Mouse (Mus musculus) forebrain, embryonic 10.5 days (tissue): Measurements from ENCODE around the gene Mpv17l2. TPM values are rescaled to one million over a fixed set of nuclear protein-coding genes. Genes with fewer than 3 reads are reported as not detected.
A peak's percentile ranks its signal among the peaks of the same experiment; 100 is the strongest.

Experiments
- DNase-seq: peaks from one replicate; pipeline ENCODE4 v3.0.0-alpha.2; 2017; ENCODE audit warnings: low spot score; ENCODE audit errors: extremely low spot score
- H3K27ac ChIP-seq: fragments of 300-500 bp; sonication (generic); 2 replicates; pipeline ENCODE4 v1.5.1; 2016; ENCODE audit warnings: mild to moderate bottlenecking
- H3K27me3 ChIP-seq: fragments of 300-500 bp; sonication (generic); 2 replicates; pipeline ENCODE4 v1.6.1; 2016; ENCODE audit warnings: mild to moderate bottlenecking; ENCODE audit not compliant: poor library complexity, severe bottlenecking
- H3K36me3 ChIP-seq: fragments of 300-500 bp; sonication (generic); replicated peaks from 2 replicates; pipeline ENCODE4 v1.6.1; 2016; ENCODE audit warnings: mild to moderate bottlenecking, moderate library complexity
- H3K4me1 ChIP-seq: fragments of 300-500 bp; sonication (generic); 2 replicates; pipeline ENCODE4 v1.6.1; 2016
- H3K4me3 ChIP-seq: fragments of 300-500 bp; sonication (generic); 2 replicates; pipeline ENCODE4 v1.5.1; 2016; ENCODE audit warnings: mild to moderate bottlenecking, moderate library complexity
- H3K9me3 ChIP-seq: fragments of 300-500 bp; sonication (generic); 2 replicates; pipeline ENCODE4 v1.6.1; 2016; ENCODE audit warnings: mild to moderate bottlenecking, moderate library complexity
- WGBS: fragments of 180-500 bp; shearing (Covaris S2); methylation state at CpG from one replicate; pipeline ENCODE4 v1.1.7; 2016; 5-methylcytosine and 5-hydroxymethylcytosine counted together
- microRNA-seq: library from miRNA; unstranded; fragments of <30 nt; microRNA quantifications from one replicate; pipeline ENCODE4, GENCODE M21; 2017
- polyA plus RNA-seq: library from polyadenylated mRNA; unstranded; fragments of >200 nt; fragmentation: Nextera tagmentation; extraction: Ambion mirVana; gene quantifications from 2 replicates; pipeline ENCODE4 v1.2.1, GENCODE M21; 2016

The Mpv17l2 gene
- polyA plus RNA-seq, 1 experiment from 2014 or later = 30.8 TPM

DNA sequence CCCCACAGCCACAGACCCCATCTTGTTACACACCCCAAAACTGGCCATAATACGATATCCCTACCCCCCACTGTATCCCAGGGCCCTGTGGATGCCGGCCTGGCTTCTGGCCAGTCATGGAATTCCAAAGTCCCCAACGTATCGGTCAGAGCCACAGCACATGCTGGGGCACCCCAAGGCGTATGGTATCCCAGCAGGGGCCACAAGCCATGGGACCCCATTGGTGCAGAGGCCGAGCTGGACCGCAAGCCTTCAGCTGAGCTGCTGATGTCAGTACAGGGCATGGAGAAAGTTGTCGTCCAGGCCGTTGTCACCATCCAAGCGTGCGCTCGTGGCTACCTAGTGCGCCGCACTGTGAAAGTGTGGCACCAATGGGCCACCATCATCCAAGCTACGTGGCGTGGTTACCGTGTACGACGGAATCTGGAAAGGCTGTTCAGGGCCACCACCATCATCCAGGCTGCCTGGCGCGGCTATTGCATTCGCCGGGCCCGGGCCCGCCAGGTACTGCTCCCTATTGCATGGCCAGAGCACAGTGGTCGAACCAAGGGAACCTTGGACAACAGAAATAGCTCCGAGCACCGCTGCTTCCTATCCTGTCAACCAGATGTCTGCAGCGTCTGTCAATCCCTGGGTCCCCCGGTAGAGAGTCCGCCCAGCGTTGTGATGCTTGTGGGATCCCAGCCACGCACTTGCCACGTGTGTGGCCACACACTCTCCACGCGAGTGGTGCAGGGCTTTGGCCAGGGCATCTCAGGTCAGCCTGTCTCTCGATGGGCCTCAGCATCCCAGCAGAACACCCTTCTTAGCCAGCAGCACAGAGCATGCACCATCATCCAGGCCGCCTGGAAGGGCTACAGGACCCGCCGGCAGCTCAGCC is 44.0 kb downstream of the Mpv17l2 start:
- Histone ChIP-seq H3K9me3 (no peaks in the 10 kb centered on the region), H3K4me1 (peaks cover 14% of the 10 kb centered on the region), H3K27me3 (peaks cover 22% of the 10 kb centered on the region), H3K4me3 (peak overlapping the region; percentile 3; the same call in 1 of the 2 replicates), H3K36me3 (no peaks in the 10 kb centered on the region), H3K27ac (no peak overlapping the region)
- 87% methylated on average over 40 of the region's 40 CpGs for WGBS
- DNase-seq = no peak

DNA sequence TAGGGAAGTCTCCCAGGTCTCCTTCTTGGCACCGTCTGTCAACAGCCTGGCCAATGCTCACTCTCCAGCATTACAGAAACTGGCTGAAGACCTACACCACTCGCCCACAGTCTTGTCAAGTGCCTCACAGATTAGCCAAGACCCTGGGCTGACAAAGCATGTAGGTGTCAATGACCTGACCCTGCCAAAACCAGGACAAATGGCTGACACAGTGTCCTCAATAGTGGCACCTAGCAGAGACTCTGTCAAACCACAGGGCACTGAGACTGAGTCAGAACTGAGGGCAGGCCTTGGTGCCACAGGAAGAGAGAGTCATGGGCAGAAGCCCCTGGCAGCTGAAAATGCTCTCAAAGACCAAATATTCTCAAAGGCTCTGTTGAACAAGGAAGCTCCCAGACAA is 45.7 kb downstream of the Mpv17l2 start:
- WGBS = 70% methylated on average over 2 of the region's 2 CpGs
- Histone ChIP-seq H3K36me3 (no peaks in the 10 kb centered on the region), H3K4me3 (no peak overlapping the region), H3K27ac (no peak overlapping the region), H3K27me3 (peaks cover 22% of the 10 kb centered on the region), H3K9me3 (no peaks in the 10 kb centered on the region), H3K4me1 (peaks cover 14% of the 10 kb centered on the region)
- no peak for DNase-seq

DNA sequence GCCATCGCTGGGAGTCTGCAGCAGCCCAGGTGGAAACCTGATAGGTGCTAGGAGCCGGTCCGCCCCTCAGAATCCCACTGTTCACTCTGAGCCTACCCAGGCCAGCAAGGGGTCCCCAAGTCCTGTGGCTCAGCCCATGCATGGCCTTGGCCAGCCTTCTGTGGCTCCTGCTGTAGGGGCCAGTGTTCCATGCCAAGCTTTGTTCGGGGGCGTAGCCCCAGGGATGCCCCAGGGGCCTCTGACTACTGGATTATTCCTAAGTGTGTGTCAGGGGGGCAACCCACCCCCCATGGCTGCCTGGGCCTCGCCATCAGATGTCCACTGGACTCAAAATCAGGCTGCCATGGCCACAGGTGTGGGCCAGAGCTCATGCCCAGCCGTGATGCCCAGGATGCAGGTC is 46.8 kb downstream of the Mpv17l2 start:
- peaks cover 15% of the 10 kb centered on the region for H3K27me3 ChIP-seq
- DNase-seq = no peak

DNA sequence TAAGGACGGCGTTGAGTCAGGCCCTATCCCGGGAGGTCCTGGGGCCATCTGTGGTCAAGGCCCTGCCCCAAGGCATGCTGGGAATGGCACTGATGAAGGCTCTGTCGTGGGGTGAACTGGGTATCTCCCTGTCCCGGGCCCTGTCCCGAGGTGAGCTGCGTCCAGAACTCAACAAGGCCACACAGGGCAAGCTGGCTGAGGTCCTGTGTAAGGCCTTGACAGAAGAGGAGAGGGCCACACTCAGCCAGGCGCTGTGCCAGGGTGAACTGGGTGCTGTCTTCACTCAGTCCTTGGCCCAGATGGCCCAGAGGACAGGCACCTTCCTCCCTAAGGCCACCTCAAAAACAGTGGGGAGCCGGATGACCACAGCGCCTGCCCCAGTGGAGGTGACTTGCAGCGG is 49.7 kb downstream of the Mpv17l2 start:
- H3K36me3 ChIP-seq = no peaks in the 10 kb centered on the region
- no peaks in the 10 kb centered on the region for H3K9me3 ChIP-seq
- 0 out of 2 replicates have a peak overlapping the region, but pooled peaks have one; percentile 8 for H3K27ac ChIP-seq
- H3K4me1 ChIP-seq = peaks cover 8% of the 10 kb centered on the region
- DNase-seq = no peak
- no peaks in the 10 kb centered on the region for H3K27me3 ChIP-seq
- 86% methylated on average over 11 of the region's 11 CpGs for WGBS
- H3K4me3 ChIP-seq = no peak overlapping the region

More for the DNA sequence above, 46.8 kb downstream of the Mpv17l2 start:
- Histone ChIP-seq H3K9me3 (no peaks in the 10 kb centered on the region), H3K4me3 (no peak overlapping the region), H3K27ac (no peak overlapping the region), H3K4me1 (peaks cover 14% of the 10 kb centered on the region), H3K36me3 (no peaks in the 10 kb centered on the region)
- WGBS = 81% methylated on average over 7 of the region's 7 CpGs

DNA sequence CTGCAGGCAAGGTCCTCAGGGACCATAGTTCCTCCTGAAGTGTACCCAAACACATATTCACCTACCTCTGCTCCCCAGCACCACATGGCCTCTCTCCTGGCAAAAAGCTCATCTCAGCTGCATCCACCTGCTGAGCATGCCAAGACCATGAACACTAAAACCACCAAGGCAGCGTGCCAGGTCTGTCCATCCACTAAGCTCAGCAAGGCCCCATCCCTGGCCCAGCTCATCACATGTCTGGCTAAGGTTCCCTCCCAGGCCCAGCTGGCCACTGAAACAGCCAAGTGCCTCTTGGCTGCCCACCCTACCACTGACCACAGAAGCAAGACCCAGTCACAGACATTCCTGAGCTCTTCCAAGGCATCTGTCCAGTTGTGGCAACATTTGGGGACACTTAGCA is 50.5 kb downstream of the Mpv17l2 start:
- no peak for DNase-seq
- no peaks in the 10 kb centered on the region for H3K27me3 ChIP-seq
- no peak overlapping the region for H3K4me3 ChIP-seq
- H3K9me3 ChIP-seq = no peaks in the 10 kb centered on the region
- WGBS = 81% methylated on average over 1 of the region's 1 CpGs
- no peaks in the 10 kb centered on the region for H3K36me3 ChIP-seq
- peaks cover 8% of the 10 kb centered on the region for H3K4me1 ChIP-seq
- no peak overlapping the region for H3K27ac ChIP-seq

DNA sequence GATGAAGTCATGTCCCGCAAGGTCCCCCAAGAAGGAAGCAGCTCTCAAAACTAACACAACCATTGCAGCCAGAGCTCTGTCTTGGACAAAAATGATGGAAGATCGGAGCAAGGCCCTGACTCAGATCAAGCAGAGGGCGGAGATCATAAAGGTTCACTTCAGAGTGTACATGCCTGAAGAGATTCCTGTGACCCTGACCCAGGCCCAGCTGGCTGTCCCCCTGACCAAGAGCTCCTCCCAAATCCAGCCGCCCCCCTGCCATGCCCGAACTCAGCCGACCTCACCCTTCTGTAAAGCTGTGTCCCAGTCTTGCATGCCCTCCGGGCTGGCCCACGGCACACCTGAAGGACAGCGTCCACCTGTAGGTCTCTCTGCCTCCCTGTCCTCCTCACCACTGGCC is 51.0 kb downstream of the Mpv17l2 start:
- Histone ChIP-seq H3K4me1 (peaks cover 8% of the 10 kb centered on the region), H3K27ac (no peak overlapping the region), H3K9me3 (no peaks in the 10 kb centered on the region), H3K27me3 (no peaks in the 10 kb centered on the region), H3K4me3 (no peak overlapping the region), H3K36me3 (no peaks in the 10 kb centered on the region)
- WGBS = 91% methylated on average over 9 of the region's 9 CpGs
- DNase-seq = no peak

Small RNA genes lying within 50 kb of the gene (microRNA-seq; reads per million reads assigned to microRNA genes)
- not detected for gene Mir7240

Other genes with a start within 250 kb of the Mpv17l2 start
- gene Fkbp8, start 233.2 kb downstream of the Mpv17l2 start, polyA plus RNA-seq = 295 and 303 TPM in 2 replicates
- 52.6 and 57.2 TPM in 2 replicates for gene Kxd1, start 233.0 kb downstream of the Mpv17l2 start, polyA plus RNA-seq
- 20.8 and 22.7 TPM in 2 replicates for gene Ell, start 221.5 kb downstream of the Mpv17l2 start, polyA plus RNA-seq
- 166 and 170 TPM in 2 replicates for gene Isyna1, start 166.6 kb downstream of the Mpv17l2 start, polyA plus RNA-seq
- 74.4 and 84.1 TPM in 2 replicates for gene Ssbp4, start 152.1 kb downstream of the Mpv17l2 start, polyA plus RNA-seq
- 0.49 and 0.87 TPM in 2 replicates for gene Lrrc25, start 144.8 kb downstream of the Mpv17l2 start, polyA plus RNA-seq
- gene Gdf15, start 128.5 kb downstream of the Mpv17l2 start, polyA plus RNA-seq = not detected in 2 replicates
- 40.5 and 49.3 TPM in 2 replicates for gene Pgpep1, start 100.6 kb downstream of the Mpv17l2 start, polyA plus RNA-seq
- 336 and 339 TPM in 2 replicates for gene Lsm4, start 87.7 kb downstream of the Mpv17l2 start, polyA plus RNA-seq
- gene Jund, start 62.0 kb downstream of the Mpv17l2 start, polyA plus RNA-seq = 49.6 and 50.9 TPM in 2 replicates
- 0.02 TPM in 1 of 2 replicates, not detected in the other for gene Iqcn, start 57.5 kb downstream of the Mpv17l2 start, polyA plus RNA-seq
- not detected in 2 replicates for gene Gm3336, start 42.4 kb downstream of the Mpv17l2 start, polyA plus RNA-seq
- 0.38 and 0.68 TPM in 2 replicates for gene Pde4c, start 37.2 kb downstream of the Mpv17l2 start, polyA plus RNA-seq
- gene Rab3a, start 6.3 kb downstream of the Mpv17l2 start, polyA plus RNA-seq = 10.5 and 12.2 TPM in 2 replicates
- gene Pik3r2, start 15.8 kb upstream of the Mpv17l2 start, polyA plus RNA-seq = 67.1 and 69.2 TPM in 2 replicates
- 12.0 and 14.9 TPM in 2 replicates for gene Mast3, start 44.1 kb upstream of the Mpv17l2 start, polyA plus RNA-seq
- gene Il12rb1, start 47.5 kb upstream of the Mpv17l2 start, polyA plus RNA-seq = 0.12 TPM in 1 of 2 replicates, not detected in the other
- gene Arrdc2, start 78.8 kb upstream of the Mpv17l2 start, polyA plus RNA-seq = 4.8 and 5.7 TPM in 2 replicates
- 4.7 and 5.9 TPM in 2 replicates for gene Kcnn1, start 102.3 kb upstream of the Mpv17l2 start, polyA plus RNA-seq
- 184 and 186 TPM in 2 replicates for gene Ccdc124, start 113.0 kb upstream of the Mpv17l2 start, polyA plus RNA-seq
- 0.36 and 0.38 TPM in 2 replicates for gene Slc5a5, start 131.8 kb upstream of the Mpv17l2 start, polyA plus RNA-seq
- gene Rpl18a, start 136.5 kb upstream of the Mpv17l2 start, polyA plus RNA-seq = 3,478 and 3,689 TPM in 2 replicates
- 69.1 and 69.3 TPM in 2 replicates for gene Map1s, start 145.0 kb upstream of the Mpv17l2 start, polyA plus RNA-seq